Comparison of ENCODE assay signal across 13 mouse cellular contexts in the genomic region with DNA sequence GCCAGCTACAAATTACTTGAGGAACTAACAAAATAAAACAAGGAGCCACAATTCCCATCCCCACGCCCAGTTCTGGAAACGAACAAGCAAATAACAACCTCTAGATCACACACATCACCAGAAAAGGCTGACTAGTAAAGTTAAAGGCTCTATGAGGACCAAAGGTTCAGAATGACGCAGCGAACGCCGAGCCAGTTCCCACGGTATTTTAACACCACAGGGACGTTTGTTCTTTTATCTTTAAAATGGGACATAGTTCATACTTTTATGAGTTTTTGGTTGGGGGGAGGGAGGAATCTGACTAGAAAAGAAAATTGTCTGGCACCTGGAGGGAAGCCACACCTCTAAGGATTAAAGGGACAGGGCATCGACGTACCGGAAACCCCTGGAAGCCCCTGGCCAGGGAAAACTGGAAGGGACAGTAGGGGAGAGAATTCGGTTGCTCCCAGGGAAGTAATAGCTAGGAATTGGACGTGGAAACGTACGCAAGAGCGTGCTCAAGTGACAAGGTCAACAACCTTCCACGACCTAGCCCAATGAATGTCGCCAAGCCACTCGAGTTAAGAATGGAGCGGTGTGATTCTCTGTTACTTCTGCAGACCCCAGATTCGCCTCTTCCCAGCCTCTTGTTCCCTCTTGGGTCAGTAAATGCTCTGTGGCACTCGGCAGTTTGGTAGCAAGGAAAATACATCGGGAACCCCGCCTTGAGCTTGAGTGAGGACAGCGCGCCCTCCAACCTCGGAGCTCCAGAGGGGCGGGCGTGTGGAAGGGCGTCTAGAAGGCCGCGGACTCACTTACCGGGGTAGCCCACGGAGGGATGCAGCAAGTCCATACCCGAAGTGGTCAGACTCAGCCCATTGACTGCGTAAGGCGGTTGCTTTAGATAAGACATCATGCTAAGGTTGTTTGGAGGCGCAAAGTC. TPM values are rescaled to one million over a fixed set of nuclear protein-coding genes. Genes with fewer than 3 reads are reported as not detected.
DNase-seq lines count a peak whose midpoint lies in the region; ATAC-seq lines count a peak whose summit lies in the region.
"Had no signal": no experiment of that assay in that cellular context is flagged by ENCODE, and none has a peak within 500 bp of the region (broad histone marks: within the 10 kb centered on the region; RNA-seq: fewer than 3 reads in every experiment).

No protein-coding gene starts in this region.

- ATAC-seq in heart, embryonic 13.5 days (ENCODE audit: extremely low read depth, insufficient number of reproducible peaks, low FRiP score, low TSS enrichment), result no peak
- ATAC-seq in embryonic facial prominence, embryonic 13.5 days (ENCODE audit: insufficient number of reproducible peaks, insufficient read depth, low FRiP score, low TSS enrichment, low read depth), result no peak
- 0 out of 2 replicates have a peak, but pooled peaks have one; percentile 11 for ATAC-seq in hindbrain, embryonic 14.5 days (ENCODE audit: low FRiP score)

- peaks cover 20% of the 10 kb centered on the region for H3K4me1 ChIP-seq in heart, embryonic 13.5 days
- peaks cover 10% of the 10 kb centered on the region; the same call in 1 of the 2 replicates for H3K4me1 ChIP-seq in embryonic facial prominence, embryonic 13.5 days
- H3K4me1 ChIP-seq in hindbrain, embryonic 14.5 days (replicated peaks; ENCODE audit: control insufficient read depth, insufficient read depth, low read length), result no peaks in the 10 kb centered on the region
- H3K4me1 ChIP-seq: liver, embryonic 15.5 days had no signal

- H3K36me3 ChIP-seq in heart, embryonic 13.5 days, result no peaks in the 10 kb centered on the region
- H3K36me3 ChIP-seq in embryonic facial prominence, embryonic 13.5 days, result no peaks in the 10 kb centered on the region
- no peaks in the 10 kb centered on the region for H3K36me3 ChIP-seq in hindbrain, embryonic 14.5 days (replicated peaks; ENCODE audit: control insufficient read depth, insufficient read depth)
- H3K36me3 ChIP-seq: liver, embryonic 15.5 days had no signal

- no peak overlapping the region for H3K4me2 ChIP-seq in heart, embryonic 13.5 days
- peak overlapping the region; percentile 44 for H3K4me2 ChIP-seq in embryonic facial prominence, embryonic 13.5 days
- peak overlapping the region; percentile 34 for H3K4me2 ChIP-seq in hindbrain, embryonic 14.5 days (replicated peaks)
- H3K4me2 ChIP-seq: liver, embryonic 15.5 days had no signal

- no peak overlapping the region for H3K27ac ChIP-seq in heart, embryonic 13.5 days (replicated peaks)
- no peak overlapping the region for H3K27ac ChIP-seq in embryonic facial prominence, embryonic 13.5 days
- H3K27ac ChIP-seq in hindbrain, embryonic 14.5 days, result no peak overlapping the region
- H3K27ac ChIP-seq: liver, embryonic 15.5 days had no signal

- peaks cover 96% of the 10 kb centered on the region for H3K27me3 ChIP-seq in heart, embryonic 13.5 days (replicated peaks)
- peaks cover 94% of the 10 kb centered on the region for H3K27me3 ChIP-seq in embryonic facial prominence, embryonic 13.5 days
- H3K27me3 ChIP-seq in hindbrain, embryonic 14.5 days (ENCODE audit: control insufficient read depth, insufficient read depth, low read length), result peaks cover 99% of the 10 kb centered on the region

- no peak overlapping the region for H3K9ac ChIP-seq in heart, embryonic 13.5 days
- peak overlapping the region; percentile 44; the same call in 1 of the 2 replicates for H3K9ac ChIP-seq in embryonic facial prominence, embryonic 13.5 days
- peak overlapping the region; percentile 43 for H3K9ac ChIP-seq in hindbrain, embryonic 14.5 days
- H3K9ac ChIP-seq: liver, embryonic 15.5 days had no signal

- no peak for DNase-seq in heart, adult 11 months
- no peak for DNase-seq in hindbrain, embryonic 14.5 days (ENCODE audit: low spot score)
- peak; percentile 48 for DNase-seq in retina, postnatal 1 day
- no peak for DNase-seq in adrenal gland, adult 18-20 months (ENCODE audit: low spot score in 2 of 2)
- no peak for DNase-seq in adipocyte (ENCODE audit: low spot score)
- DNase-seq in Muller cell, postnatal 12 days (ENCODE audit: inconsistent ontology term), result no peak
- DNase-seq: kidney, adult 11 months had no signal

- peak overlapping the region; percentile 8; the same call in 1 of the 2 replicates for H3K4me3 ChIP-seq in heart, embryonic 13.5 days
- H3K4me3 ChIP-seq in embryonic facial prominence, embryonic 13.5 days, result peak overlapping the region; percentile 24
- H3K4me3 ChIP-seq in hindbrain, embryonic 14.5 days (replicated peaks; ENCODE audit: low read length), result peak overlapping the region; percentile 24
- H3K4me3 ChIP-seq: erythroblast, embryonic 14.5 days; liver, embryonic 15.5 days had no signal

- no peaks in the 10 kb centered on the region for H3K9me3 ChIP-seq in heart, embryonic 13.5 days
- H3K9me3 ChIP-seq in embryonic facial prominence, embryonic 13.5 days, result no peaks in the 10 kb centered on the region
- no peaks in the 10 kb centered on the region for H3K9me3 ChIP-seq in hindbrain, embryonic 14.5 days (ENCODE audit: control insufficient read depth, low read length)
- H3K9me3 ChIP-seq: liver, embryonic 15.5 days had no signal

- WGBS in heart, embryonic 13.5 days, result 4% methylated on average over 38 of the region's 38 CpGs
- WGBS in embryonic facial prominence, embryonic 13.5 days, result 8% methylated on average over 38 of the region's 38 CpGs
- WGBS in hindbrain, embryonic 14.5 days, result 6% methylated on average over 38 of the region's 38 CpGs

RNA-seq across cellular contexts. Expression of a gene that starts 11.7 kb away (rescaled TPM):
- polyA plus RNA-seq in heart, embryonic 13.5 days (2015; fragmentation: Nextera tagmentation; extraction: Ambion mirVana), result 0.13 TPM in 1 of 2 replicates, not detected in the other
- 8.6 and 13.1 TPM in 2 replicates for polyA plus RNA-seq in embryonic facial prominence, embryonic 13.5 days (2015; fragmentation: Nextera tagmentation; extraction: Ambion mirVana)
- 18.5 and 20.3 TPM in 2 replicates for polyA plus RNA-seq in hindbrain, embryonic 14.5 days (2014; fragmentation: Nextera tagmentation; extraction: Ambion mirVana)
- total RNA-seq in adrenal gland, adult 18-20 months (2021), result not detected
- total RNA-seq: granulocyte monocyte progenitor cell, adult 5-6 weeks had no signal
- polyA plus RNA-seq: erythroblast, embryonic 14.5 days; liver, embryonic 15.5 days; stomach, embryonic 16.5 days had no signal
